Mouse (Mus musculus): ENCODE data around the gene Ankrd23.

DNA sequence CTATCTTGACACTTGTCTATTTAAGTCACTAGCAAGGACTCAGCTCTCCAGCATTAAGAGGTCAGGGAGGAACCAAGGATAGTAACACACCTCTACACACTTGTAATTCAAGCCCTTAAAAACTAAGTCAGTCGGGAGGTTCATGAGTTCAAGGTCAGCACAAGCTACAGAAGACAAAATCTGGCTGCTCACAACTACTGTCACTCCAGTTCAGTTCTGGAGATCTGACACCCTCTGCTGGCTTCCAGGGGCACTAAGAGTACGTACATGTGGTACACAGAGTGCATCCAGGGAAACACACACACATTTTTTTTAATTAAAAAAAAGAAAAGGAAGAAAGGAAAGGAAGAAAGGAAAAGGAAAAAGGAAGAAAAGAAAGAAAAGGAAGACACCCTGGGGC lies 40.0 kb downstream of the Ankrd23 start:
- no peak for TF ChIP-seq POLR2A (IDR thresholded peaks at IDR 0.05; ENCODE audit: borderline replicate concordance, control insufficient read depth, low read depth, low read length)
- no peak for TF ChIP-seq CTCF (IDR thresholded peaks at IDR 0.05; ENCODE audit: control insufficient read depth, insufficient read depth, low read length)
